Mouse (Mus musculus): Measurements from ENCODE around the gene Tmem191c. TPM values are rescaled to one million over a fixed set of nuclear protein-coding genes. Genes with fewer than 3 reads are reported as not detected.
"Not testable (repeated sequence)": the region's sequence is repeated elsewhere in the genome, so short reads cannot be mapped to it uniquely, and the experiment has no call there.

Gene Tmem191c
- 7.0 and 7.6 TPM in 2 replicates for polyA plus RNA-seq (2015; fragmentation: Nextera tagmentation; extraction: Ambion mirVana)

GRCm38 (mm10) chr16:17275721-17276120 is at the start of gene Tmem191c:
Gene Tmem191c, plus strand, starts transcription at chr16:17276077.
- WGBS: 58% methylated on average over 7 of the region's 7 CpGs

GRCm38 (mm10) chr16:17226496-17226895 is 49.4 kb upstream of the Tmem191c start:
- no peak for ATAC-seq (ENCODE audit: extremely low read depth, insufficient number of reproducible peaks, low FRiP score, low TSS enrichment)
- Histone ChIP-seq H3K4me3 (no peak overlapping the region), H3K9me3 (no peaks in the 10 kb centered on the region), H3K36me3 (no peaks in the 10 kb centered on the region), H3K4me1 (no peaks in the 10 kb centered on the region), H3K9ac (no peak overlapping the region), H3K4me2 (no peak overlapping the region), H3K27ac (replicated peaks) (no peak overlapping the region), H3K27me3 (replicated peaks) (no peaks in the 10 kb centered on the region; the same call in 1 of the 2 replicates)

More at GRCm38 (mm10) chr16:17275721-17276120, at the start of gene Tmem191c:
- Histone ChIP-seq H3K4me3 (peak within 1 kb of the TSS; percentile 72), H3K9ac (peak within 1 kb of the TSS; percentile 80), H3K27me3 (replicated peaks) (peaks cover 29% of the 10 kb centered on the region), H3K9me3 (peaks cover 4% of the 10 kb centered on the region), H3K4me1 (peaks cover 21% of the 10 kb centered on the region), H3K36me3 (peaks cover 21% of the 10 kb centered on the region), H3K27ac (replicated peaks) (0 out of 2 replicates have a peak within 1 kb of the TSS, but pooled peaks have one; percentile 42), H3K4me2 (peak within 1 kb of the TSS; percentile 98)
- no peak for ATAC-seq (ENCODE audit: extremely low read depth, insufficient number of reproducible peaks, low FRiP score, low TSS enrichment)

- not testable (repeated sequence) for H3K4me3 ChIP-seq; H3K4me2 ChIP-seq; H3K27me3 ChIP-seq (replicated peaks); H3K9ac ChIP-seq; H3K36me3 ChIP-seq; H3K9me3 ChIP-seq; H3K27ac ChIP-seq (replicated peaks); ATAC-seq (ENCODE audit: extremely low read depth, insufficient number of reproducible peaks, low FRiP score, low TSS enrichment)
- WGBS: 84% methylated on average over 2 of the region's 2 CpGs
- H3K4me1 ChIP-seq: peaks cover 28% of the 10 kb centered on the region
Measured at GRCm38 (mm10) chr16:17231523-17231922, 44.4 kb upstream of the Tmem191c start.

- Histone ChIP-seq H3K4me1 (peaks cover 43% of the 10 kb centered on the region), H3K4me2 (peak within 1 kb of the TSS; percentile 85), H3K4me3 (peak within 1 kb of the TSS; percentile 96), H3K27me3 (replicated peaks) (no peaks in the 10 kb centered on the region), H3K9me3 (no peaks in the 10 kb centered on the region), H3K36me3 (no peaks in the 10 kb centered on the region), H3K9ac (peak within 1 kb of the TSS; percentile 98), H3K27ac (replicated peaks) (peak within 1 kb of the TSS; percentile 90)
- peak; percentile 96 for ATAC-seq (ENCODE audit: extremely low read depth, insufficient number of reproducible peaks, low FRiP score, low TSS enrichment)
- WGBS: 1% methylated on average over 59 of the region's 59 CpGs
Measured at GRCm38 (mm10) chr16:17232794-17233701, 42.8 kb upstream of the Tmem191c start, which contains the start of gene Hic2. Gene Hic2, plus strand, starts transcription at chr16:17233572.

GRCm38 (mm10) chr16:17233702-17234498 is 42.0 kb upstream of the Tmem191c start:
- ATAC-seq (ENCODE audit: extremely low read depth, insufficient number of reproducible peaks, low FRiP score, low TSS enrichment): peak; percentile 9; the same call in 1 of the 2 replicates
- no peaks in the 10 kb centered on the region for H3K27me3 ChIP-seq (replicated peaks)
- peak overlapping the region; percentile 98 for H3K9ac ChIP-seq
- under 1% methylated on average over 62 of the region's 62 CpGs for WGBS
- H3K4me3 ChIP-seq: peak overlapping the region; percentile 96
- no peaks in the 10 kb centered on the region for H3K9me3 ChIP-seq
- no peaks in the 10 kb centered on the region for H3K36me3 ChIP-seq
- H3K4me1 ChIP-seq: peaks cover 51% of the 10 kb centered on the region
- peak overlapping the region; percentile 90 for H3K27ac ChIP-seq (replicated peaks)
- H3K4me2 ChIP-seq: peak overlapping the region; percentile 85

- no peaks in the 10 kb centered on the region for H3K36me3 ChIP-seq
- H3K27ac ChIP-seq (replicated peaks): peak overlapping the region; percentile 90
- H3K4me1 ChIP-seq: peaks cover 57% of the 10 kb centered on the region
- ATAC-seq (ENCODE audit: extremely low read depth, insufficient number of reproducible peaks, low FRiP score, low TSS enrichment): no peak
- 2% methylated on average over 12 of the region's 12 CpGs for WGBS
- H3K4me3 ChIP-seq: peak overlapping the region; percentile 96
- H3K9ac ChIP-seq: peak overlapping the region; percentile 98
- H3K4me2 ChIP-seq: peak overlapping the region; percentile 85
- H3K9me3 ChIP-seq: no peaks in the 10 kb centered on the region
- H3K27me3 ChIP-seq (replicated peaks): no peaks in the 10 kb centered on the region
Measured at GRCm38 (mm10) chr16:17234499-17234895, 41.4 kb upstream of the Tmem191c start.

GRCm38 (mm10) chr16:17234916-17235665 is 40.8 kb upstream of the Tmem191c start:
- Histone ChIP-seq H3K4me2 (peak overlapping the region; percentile 85), H3K27me3 (replicated peaks) (no peaks in the 10 kb centered on the region), H3K9ac (peak overlapping the region; percentile 98), H3K36me3 (no peaks in the 10 kb centered on the region), H3K27ac (replicated peaks) (peak overlapping the region; percentile 90), H3K4me1 (peaks cover 63% of the 10 kb centered on the region), H3K9me3 (no peaks in the 10 kb centered on the region), H3K4me3 (peak overlapping the region; percentile 96)
- ATAC-seq (ENCODE audit: extremely low read depth, insufficient number of reproducible peaks, low FRiP score, low TSS enrichment): no peak
- 27% methylated on average over 9 of the region's 9 CpGs for WGBS

- Histone ChIP-seq H3K27ac (replicated peaks) (no peak overlapping the region), H3K4me2 (peak overlapping the region; percentile 8), H3K4me3 (no peak overlapping the region), H3K9me3 (no peaks in the 10 kb centered on the region), H3K4me1 (peaks cover 72% of the 10 kb centered on the region), H3K9ac (no peak overlapping the region), H3K27me3 (replicated peaks) (no peaks in the 10 kb centered on the region), H3K36me3 (no peaks in the 10 kb centered on the region)
- WGBS: 24% methylated on average over 3 of the region's 3 CpGs
- no peak for ATAC-seq (ENCODE audit: extremely low read depth, insufficient number of reproducible peaks, low FRiP score, low TSS enrichment)
Measured at GRCm38 (mm10) chr16:17237634-17238033, 38.2 kb upstream of the Tmem191c start.

GRCm38 (mm10) chr16:17239409-17239808 is 36.5 kb upstream of the Tmem191c start:
- no peak overlapping the region for H3K4me2 ChIP-seq
- no peak overlapping the region for H3K4me3 ChIP-seq
- no peaks in the 10 kb centered on the region for H3K36me3 ChIP-seq
- H3K9me3 ChIP-seq: no peaks in the 10 kb centered on the region
- peaks cover 78% of the 10 kb centered on the region for H3K4me1 ChIP-seq
- no peak overlapping the region for H3K27ac ChIP-seq (replicated peaks)
- no peak for ATAC-seq (ENCODE audit: extremely low read depth, insufficient number of reproducible peaks, low FRiP score, low TSS enrichment)
- WGBS: 63% methylated on average over 2 of the region's 2 CpGs
- H3K9ac ChIP-seq: no peak overlapping the region
- no peaks in the 10 kb centered on the region for H3K27me3 ChIP-seq (replicated peaks)

GRCm38 (mm10) chr16:17243731-17244130 is 32.1 kb upstream of the Tmem191c start:
- Histone ChIP-seq H3K27me3 (replicated peaks) (no peaks in the 10 kb centered on the region), H3K36me3 (no peaks in the 10 kb centered on the region), H3K9ac (no peak overlapping the region), H3K4me1 (peaks cover 67% of the 10 kb centered on the region), H3K27ac (replicated peaks) (no peak overlapping the region; the same call in 1 of the 2 replicates), H3K9me3 (no peaks in the 10 kb centered on the region), H3K4me3 (no peak overlapping the region), H3K4me2 (no peak overlapping the region)
- no peak for ATAC-seq (ENCODE audit: extremely low read depth, insufficient number of reproducible peaks, low FRiP score, low TSS enrichment)
- WGBS: 13% methylated on average over 1 of the region's 1 CpGs

Data from heart, embryonic 13.5 days (tissue).